Mouse (Mus musculus) cerebellum, adult 8-10 months (tissue): ENCODE measurements around the gene Tyms.
"Not testable (repeated sequence)": the region's sequence is repeated elsewhere in the genome, so short reads cannot be mapped to it uniquely, and the experiment has no call there.

Source experiments
- DNase-seq: peaks from one replicate; pipeline ENCODE4 v3.0.0; 2022

Tyms gene

DNA sequence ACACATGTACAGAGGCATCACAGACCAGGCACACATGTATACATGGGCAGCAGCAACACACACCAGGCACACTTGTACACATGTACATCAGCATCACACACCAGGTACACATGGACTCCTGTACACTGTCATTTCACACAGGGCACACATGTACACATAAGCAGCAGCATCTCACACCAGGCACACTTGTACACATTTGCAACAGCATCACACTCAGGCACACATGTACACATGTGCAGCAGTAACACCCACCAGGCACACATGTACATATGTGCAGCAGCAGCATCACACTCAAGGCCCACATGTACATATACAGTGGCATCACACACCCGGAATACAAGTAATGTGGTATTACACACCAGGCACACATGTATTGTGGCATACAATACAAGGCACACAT is 24.8 kb upstream of the Tyms start:
- no peak for DNase-seq

DNA sequence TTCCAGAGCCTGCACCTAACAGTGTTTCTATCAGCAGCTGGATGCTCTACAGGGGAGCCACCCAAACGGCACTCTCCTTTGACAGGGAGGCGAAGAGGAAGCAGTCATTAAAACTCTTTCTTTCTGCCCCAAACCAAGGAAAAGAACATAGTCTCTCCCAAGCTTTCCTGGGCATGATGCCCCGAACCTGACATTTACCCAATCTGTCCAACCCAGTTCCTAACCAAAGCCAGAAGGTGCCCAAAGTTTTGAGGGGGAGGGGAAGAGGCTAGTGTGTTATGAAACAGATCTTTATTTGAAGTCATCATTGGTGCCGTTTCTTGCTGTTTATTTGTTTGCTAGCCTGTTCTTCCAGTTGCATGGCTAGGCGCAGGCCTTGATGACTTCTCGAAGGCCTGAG is 22.3 kb upstream of the Tyms start:
- DNase-seq: peak; percentile 39

DNA sequence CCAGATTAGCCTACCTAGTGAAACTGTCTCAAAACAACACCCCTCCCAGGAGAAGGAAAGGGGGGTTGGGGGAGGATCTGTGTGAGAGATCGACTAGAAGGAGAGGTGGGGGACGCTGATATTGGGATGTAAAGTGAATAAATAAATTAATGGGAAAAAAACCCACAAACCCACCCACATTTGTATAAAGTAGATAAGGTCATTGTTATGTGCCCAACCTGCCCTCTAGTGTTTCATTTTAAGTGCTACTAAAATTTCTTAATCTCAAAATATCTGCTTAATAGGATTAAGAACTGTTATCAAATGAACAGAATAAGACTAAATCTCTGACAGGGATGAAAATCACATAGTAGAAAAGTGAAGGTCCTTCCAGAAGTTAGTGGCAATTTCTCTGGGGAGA is 21.0 kb upstream of the Tyms start:
- DNase-seq: no peak

DNA sequence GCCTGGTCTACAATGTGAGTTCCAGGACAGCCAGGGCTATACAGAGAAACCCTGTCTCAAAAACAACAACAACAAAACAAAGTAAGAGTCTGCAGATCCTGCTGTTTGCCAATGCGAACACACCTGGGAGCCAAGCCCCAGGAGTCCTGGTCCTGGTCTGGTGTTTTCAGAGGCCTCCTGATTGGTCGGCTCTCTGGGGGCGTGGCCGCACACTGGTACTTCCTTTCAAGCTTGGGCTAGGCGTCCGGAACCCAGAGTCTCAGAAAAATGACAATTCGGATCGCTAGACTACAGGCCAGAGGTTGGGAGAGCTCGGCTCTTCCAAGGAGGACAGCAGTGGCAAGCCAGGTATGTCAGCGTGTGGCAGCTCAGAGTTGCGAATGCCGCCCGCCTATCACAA is 19.3 kb upstream of the Tyms start:
- no peak for DNase-seq

DNA sequence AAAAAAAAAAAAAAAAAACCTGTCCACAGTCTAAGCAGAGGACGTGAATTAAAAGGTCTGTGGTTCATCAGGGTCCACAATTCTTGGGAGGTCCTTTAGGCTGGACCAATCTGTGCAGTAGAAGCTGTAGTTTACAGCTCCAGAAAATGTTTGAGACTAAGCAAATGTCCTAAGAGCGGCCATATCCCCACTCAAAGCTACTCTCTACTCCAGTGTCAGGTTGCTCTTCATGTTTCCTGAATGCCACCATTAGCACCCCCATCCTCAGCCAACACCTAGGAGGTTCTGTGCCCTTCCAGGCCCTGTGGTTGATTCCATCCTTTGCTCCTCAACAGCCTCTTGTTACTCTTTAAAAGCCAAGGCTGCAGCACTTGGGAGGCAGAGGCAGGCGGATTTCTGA is 1.0 kb downstream of the Tyms start:
- DNase-seq: no peak

DNA sequence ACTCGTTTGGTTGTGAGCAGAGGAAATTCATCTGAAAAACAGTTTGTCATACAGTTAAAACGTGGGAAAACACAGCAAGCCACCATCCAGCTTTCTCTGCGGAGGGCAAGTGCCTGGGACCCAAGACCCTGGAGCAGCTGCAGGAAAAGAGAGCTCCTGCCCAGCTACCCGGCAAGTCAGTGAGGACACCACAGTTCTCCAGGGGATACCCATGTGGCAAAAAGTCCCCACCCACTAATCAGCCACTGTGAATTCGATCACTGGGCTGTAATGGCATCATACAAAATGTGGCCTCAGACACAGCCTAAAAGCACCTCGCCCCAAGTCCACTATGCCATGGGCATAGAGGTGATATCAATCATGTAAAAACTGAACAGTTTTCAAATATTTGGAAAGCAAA is 1.7 kb downstream of the Tyms start:
- no peak for DNase-seq

DNA sequence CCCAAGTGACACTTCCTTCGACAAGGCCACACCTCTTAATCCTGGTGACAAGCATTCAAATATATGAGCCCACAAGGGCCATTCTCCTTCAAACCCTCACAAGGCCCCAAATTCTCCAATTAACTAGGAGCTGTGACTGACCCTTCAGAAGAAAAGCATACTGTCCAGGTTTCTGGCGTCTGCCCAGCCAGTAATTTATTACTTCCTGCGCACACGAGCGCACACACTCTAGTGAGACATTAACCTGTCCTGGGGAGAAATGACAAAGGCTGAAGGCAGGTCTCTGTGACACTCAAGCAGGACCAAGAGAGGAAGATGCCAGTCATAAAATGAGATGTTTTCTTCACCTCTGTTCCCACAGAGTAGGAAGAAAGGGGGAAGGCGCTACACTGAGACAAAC is 5.7 kb downstream of the Tyms start:
- DNase-seq: no peak

DNA sequence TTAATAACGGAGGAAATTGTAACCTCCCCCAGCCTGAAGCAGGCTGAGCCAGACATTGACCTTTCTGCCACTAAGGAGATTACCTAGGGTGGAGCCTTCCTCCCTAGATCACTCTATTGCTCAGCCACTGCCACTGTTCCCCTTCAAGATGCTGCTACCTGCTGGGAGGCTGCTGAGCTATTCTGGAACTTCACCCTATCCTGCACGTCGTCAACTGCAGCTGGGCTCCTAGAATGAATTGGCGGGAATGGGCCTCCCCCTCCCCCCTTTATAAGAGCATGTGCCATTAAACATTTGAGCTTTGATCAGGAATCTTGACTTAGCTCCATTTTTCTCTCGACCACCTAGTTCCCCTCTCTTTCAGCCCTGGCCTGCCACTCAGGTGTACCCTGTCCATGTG is 13.8 kb downstream of the Tyms start:
- DNase-seq: not testable (repeated sequence)

DNA sequence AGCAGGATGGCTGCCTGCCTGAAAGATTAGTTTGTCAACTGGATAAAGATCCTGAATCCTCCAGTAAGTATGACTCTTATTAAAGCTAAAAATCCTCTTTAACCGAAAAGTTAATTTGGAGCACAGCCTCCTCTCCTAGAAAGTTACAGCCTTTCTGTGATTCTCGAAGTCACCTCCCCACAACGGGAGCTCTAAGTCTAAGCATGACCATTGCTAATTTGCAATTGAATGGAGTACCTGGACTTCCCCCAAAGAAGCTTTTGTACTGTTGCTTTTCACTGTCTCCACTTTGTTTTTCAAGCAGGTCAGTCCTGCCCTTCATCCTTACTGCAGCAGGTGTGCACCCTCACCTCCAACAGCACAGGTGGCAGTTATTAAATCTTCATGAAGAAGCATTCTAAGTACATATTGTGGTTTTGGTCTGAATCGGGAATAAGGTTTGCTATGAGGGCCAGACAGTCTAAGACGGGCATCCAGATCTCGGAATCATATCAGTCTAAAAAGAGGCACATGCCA is 15.1 kb downstream of the Tyms start:
- no peak for DNase-seq

DNA sequence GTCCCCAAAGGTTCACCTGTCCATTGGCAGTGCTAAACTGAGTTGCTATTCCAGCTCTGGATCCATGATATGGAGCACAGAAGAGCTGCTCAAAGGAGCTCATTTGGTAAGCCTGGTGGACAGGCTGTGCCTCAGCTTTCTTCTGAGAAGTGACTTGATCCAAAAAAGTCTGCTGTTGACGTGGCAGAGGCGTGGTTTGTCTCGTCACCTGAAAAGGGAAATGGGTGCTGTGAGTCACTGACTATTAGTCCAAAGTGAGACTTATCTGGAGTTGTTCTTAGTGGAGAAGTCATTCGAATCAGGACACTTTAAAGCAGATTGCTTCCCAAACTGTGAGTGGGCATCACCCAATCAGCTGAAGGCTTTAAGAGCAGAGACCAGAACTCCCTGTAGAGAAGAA is 33.6 kb downstream of the Tyms start:
- DNase-seq: not testable (repeated sequence)

DNA sequence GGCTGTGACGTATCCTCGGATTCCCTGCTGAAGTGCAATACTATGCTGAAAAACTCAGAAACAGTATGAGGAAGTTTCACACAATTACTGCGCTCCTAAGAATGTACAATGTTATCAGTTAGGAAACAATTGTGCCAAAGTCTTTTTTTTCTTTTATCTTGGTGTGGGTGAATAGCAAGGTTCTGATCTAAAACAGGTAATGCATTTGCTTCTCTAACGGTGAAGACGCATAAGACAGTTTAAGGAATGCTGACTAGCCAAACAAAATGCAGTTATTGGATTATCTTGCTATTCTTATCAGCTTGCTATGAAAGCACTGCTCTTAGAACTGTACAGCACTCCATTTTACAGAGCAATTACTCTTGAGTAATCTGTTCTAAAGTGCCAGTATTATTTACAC is 34.1 kb downstream of the Tyms start:
- DNase-seq: not testable (repeated sequence)

DNA sequence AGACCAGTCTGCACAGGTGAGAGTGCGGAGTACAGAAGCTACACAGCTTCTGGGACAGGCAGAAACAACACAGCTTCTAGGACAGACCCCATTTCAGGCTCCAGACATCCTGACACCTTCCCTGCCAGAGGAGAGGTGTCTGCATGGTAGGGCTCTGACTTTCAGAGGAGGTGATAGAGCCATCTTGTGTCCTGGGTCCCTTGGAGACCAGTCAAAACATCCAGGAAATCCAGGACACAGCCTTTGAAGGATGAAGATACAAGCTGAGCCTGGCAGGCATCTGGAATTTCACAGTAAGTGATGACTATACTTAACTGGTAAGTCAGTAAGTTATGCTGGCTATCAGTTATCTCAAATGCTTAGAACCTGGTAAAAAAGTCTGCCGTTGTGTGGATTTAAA is 36.3 kb downstream of the Tyms start:
- DNase-seq: not testable (repeated sequence)

DNA sequence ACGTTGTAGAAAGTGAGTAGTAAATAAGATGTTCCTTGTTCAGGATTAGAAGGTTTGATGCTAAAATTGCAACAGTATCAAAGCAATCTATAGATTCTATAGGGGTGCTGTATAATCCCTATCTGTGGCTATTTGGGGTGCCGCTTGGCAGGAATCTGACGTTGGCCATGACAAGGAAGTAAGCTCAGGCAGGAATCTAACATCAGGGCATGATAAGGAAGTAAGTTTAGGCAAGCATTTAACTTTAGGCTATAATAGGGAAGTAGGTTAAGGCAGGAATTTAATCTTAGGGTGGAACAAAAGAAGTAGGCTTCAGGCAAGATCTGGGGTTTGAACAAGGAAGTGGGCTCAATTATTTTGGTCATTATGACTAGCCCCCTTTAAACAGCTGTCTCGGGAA is 37.6 kb downstream of the Tyms start:
- not testable (repeated sequence) for DNase-seq

DNA sequence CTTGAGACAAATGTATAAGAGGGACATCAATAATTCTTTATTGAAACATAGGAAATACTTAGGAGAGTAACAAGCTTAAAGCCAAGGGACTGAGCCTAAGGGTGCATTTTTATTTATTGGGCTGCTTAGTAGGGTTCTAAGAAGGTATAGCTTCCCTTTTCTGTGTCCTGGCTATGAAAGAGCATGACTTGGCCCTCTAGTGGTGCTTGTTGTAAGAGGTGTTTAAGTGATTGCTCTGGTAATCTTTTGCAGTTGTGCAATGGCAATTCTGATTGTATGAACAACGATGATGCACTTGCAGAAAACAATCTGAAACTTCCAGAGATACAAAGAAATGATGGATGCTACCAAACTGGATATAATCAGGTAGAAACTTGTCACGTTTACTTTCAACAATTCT is 58.8 kb downstream of the Tyms start:
- no peak for DNase-seq

DNA sequence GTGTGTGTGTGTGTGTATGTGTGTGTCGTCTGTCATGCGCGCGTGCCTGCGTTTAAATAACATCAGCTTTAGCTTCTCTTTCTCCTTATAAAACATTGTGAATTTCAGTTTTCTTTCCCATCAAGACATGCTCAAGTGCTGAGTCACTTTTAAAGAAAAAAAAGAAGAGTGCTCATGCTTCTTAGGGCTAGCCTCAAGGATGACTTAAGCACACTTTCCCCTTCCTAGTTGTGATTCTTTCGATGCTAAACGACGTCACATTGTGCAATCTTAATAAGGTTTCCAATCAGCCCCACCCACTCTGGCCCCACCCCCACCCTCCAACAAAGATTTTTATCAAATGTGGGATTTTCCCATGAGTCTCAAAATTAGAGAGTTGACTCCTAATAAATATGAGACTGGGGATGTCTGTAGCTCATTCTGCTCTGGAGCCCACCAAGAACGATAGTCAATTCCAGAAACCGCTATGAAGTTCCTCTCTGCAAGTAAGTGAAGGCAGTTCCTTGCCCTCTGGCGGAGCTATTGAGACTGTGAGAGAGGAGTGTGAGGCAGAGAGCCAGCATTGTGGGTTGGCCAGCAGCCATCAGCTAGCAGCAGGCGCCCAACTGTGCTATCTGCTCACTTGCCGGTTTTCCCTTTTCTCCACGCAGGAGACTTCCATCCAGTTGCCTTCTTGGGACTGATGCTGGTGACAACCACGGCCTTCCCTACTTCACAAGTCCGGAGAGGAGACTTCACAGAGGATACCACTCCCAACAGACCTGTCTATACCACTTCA is 60.5 kb downstream of the Tyms start, which contains the start of gene Il6:
Gene Il6, plus strand, starts transcription at position 389 of the 778 bp plus-strand sequence.
- peak; percentile 80 for DNase-seq
